Mouse (Mus musculus) ES-E14 (cell line): Measurements from ENCODE around the gene Sf3b3.

Experiments used
- HCFC1 ChIP-seq: IDR thresholded peaks from 2 replicates; pipeline ENCODE4 v1.6.1; 2012; ENCODE audit warnings: low read length, inconsistent platforms, borderline replicate concordance; ENCODE audit not compliant: insufficient read depth
- MAFK ChIP-seq: IDR thresholded peaks from 2 replicates; pipeline ENCODE4 v1.6.1; 2014; ENCODE audit warnings: mild to moderate bottlenecking, low read depth, low read length, inconsistent platforms; ENCODE audit not compliant: insufficient read depth
- ZNF384 ChIP-seq: IDR thresholded peaks from 2 replicates; pipeline ENCODE4 v1.6.1; 2012; ENCODE audit warnings: low read depth, low read length, inconsistent platforms

DNA sequence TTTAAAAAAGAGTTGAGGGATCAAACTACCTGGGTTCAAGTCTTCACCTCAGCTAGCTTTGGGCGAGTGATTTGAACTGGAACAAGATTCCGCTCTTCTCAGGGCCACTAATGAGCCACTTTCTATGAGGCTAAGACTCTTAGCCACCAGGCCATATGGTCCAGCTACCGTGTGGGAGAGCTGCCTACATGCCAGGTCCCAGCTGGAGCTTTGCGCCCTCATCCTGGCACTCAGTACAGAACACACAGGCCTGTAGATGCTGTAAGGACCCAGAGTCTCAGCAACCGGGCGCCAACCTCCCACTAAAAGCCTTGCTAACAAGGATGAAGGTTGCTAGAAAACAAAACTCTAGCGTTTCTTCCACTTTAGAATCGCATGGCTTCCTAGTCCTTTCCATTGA is 41.9 kb upstream of the Sf3b3 start:
- TF ChIP-seq HCFC1 (no peak), ZNF384 (no peak), MAFK (no peak)
